Mouse (Mus musculus): ENCODE measurements at regions not wholly inside any gene's neighbourhood (a gene's known extent, or its start where the extent isn't known, plus 50 kb on each side); places are given as distances from the start of the nearest gene placed in this dataset.

GRCm38 (mm10) chr5:73937799-73938198 is 130.4 kb downstream of the Usp46 start:
- no peak overlapping the region for H3K27ac ChIP-seq (ENCODE audit: low read length)
- H3K4me1 ChIP-seq (ENCODE audit: insufficient read depth, low read length): no peaks in the 10 kb centered on the region
- H3K36me3 ChIP-seq (ENCODE audit: insufficient read depth, low read length): no peaks in the 10 kb centered on the region
- H3K9me3 ChIP-seq (ENCODE audit: low read length): no peaks in the 10 kb centered on the region
- WGBS: 63% methylated on average over 2 of the region's 2 CpGs
- no peaks in the 10 kb centered on the region for H3K27me3 ChIP-seq (ENCODE audit: insufficient read depth, low read length)
- H3K4me3 ChIP-seq (ENCODE audit: low read length): no peak overlapping the region
- H3K4me2 ChIP-seq (replicated peaks; ENCODE audit: low read depth, low read length): no peak overlapping the region
- no peak for ATAC-seq (ENCODE audit: low FRiP score, low TSS enrichment)
- no peak overlapping the region for H3K9ac ChIP-seq (replicated peaks; ENCODE audit: low read length)

- Histone ChIP-seq H3K4me3 (ENCODE audit: low read length) (no peak overlapping the region), H3K27ac (ENCODE audit: low read length) (no peak overlapping the region), H3K27me3 (ENCODE audit: insufficient read depth, low read length) (no peaks in the 10 kb centered on the region), H3K36me3 (ENCODE audit: insufficient read depth, low read length) (no peaks in the 10 kb centered on the region), H3K4me1 (ENCODE audit: insufficient read depth, low read length) (no peaks in the 10 kb centered on the region), H3K9me3 (ENCODE audit: low read length) (no peaks in the 10 kb centered on the region), H3K4me2 (replicated peaks; ENCODE audit: low read depth, low read length) (no peak overlapping the region), H3K9ac (replicated peaks; ENCODE audit: low read length) (no peak overlapping the region)
- 27% methylated on average over 4 of the region's 4 CpGs for WGBS
- ATAC-seq (ENCODE audit: low FRiP score, low TSS enrichment): no peak
Observed at GRCm38 (mm10) chr5:73938450-73938849, 129.8 kb downstream of the Usp46 start.

- WGBS: 77% methylated on average over 3 of the region's 3 CpGs
- H3K4me1 ChIP-seq (ENCODE audit: insufficient read depth, low read length): no peaks in the 10 kb centered on the region
- no peak for ATAC-seq (ENCODE audit: low FRiP score, low TSS enrichment)
- H3K27ac ChIP-seq (ENCODE audit: low read length): no peak overlapping the region
- no peaks in the 10 kb centered on the region for H3K36me3 ChIP-seq (ENCODE audit: insufficient read depth, low read length)
- no peak overlapping the region for H3K4me3 ChIP-seq (ENCODE audit: low read length)
- no peak overlapping the region for H3K9ac ChIP-seq (replicated peaks; ENCODE audit: low read length)
- no peak overlapping the region for H3K4me2 ChIP-seq (replicated peaks; ENCODE audit: low read depth, low read length)
- H3K27me3 ChIP-seq (ENCODE audit: insufficient read depth, low read length): no peaks in the 10 kb centered on the region
- no peaks in the 10 kb centered on the region for H3K9me3 ChIP-seq (ENCODE audit: low read length)
Observed at GRCm38 (mm10) chr5:73942950-73943349, 125.3 kb downstream of the Usp46 start.

- no peak for ATAC-seq (ENCODE audit: low FRiP score, low TSS enrichment)
- Histone ChIP-seq H3K9ac (replicated peaks; ENCODE audit: low read length) (no peak overlapping the region), H3K4me1 (ENCODE audit: insufficient read depth, low read length) (peaks cover under 1% of the 10 kb centered on the region; the same call in 1 of the 2 replicates), H3K4me3 (ENCODE audit: low read length) (no peak overlapping the region), H3K36me3 (ENCODE audit: insufficient read depth, low read length) (no peaks in the 10 kb centered on the region), H3K9me3 (ENCODE audit: low read length) (no peaks in the 10 kb centered on the region), H3K27me3 (ENCODE audit: insufficient read depth, low read length) (no peaks in the 10 kb centered on the region), H3K27ac (ENCODE audit: low read length) (no peak overlapping the region), H3K4me2 (replicated peaks; ENCODE audit: low read depth, low read length) (no peak overlapping the region)
- WGBS: 93% methylated on average over 3 of the region's 3 CpGs
Observed at GRCm38 (mm10) chr5:73945671-73946070, 122.6 kb downstream of the Usp46 start.

GRCm38 (mm10) chr5:73946164-73946563 is 122.1 kb downstream of the Usp46 start:
- no peak overlapping the region for H3K9ac ChIP-seq (replicated peaks; ENCODE audit: low read length)
- no peak overlapping the region for H3K27ac ChIP-seq (ENCODE audit: low read length)
- H3K4me1 ChIP-seq (ENCODE audit: insufficient read depth, low read length): peaks cover 5% of the 10 kb centered on the region
- no peaks in the 10 kb centered on the region for H3K36me3 ChIP-seq (ENCODE audit: insufficient read depth, low read length)
- 89% methylated on average over 6 of the region's 6 CpGs for WGBS
- no peaks in the 10 kb centered on the region for H3K9me3 ChIP-seq (ENCODE audit: low read length)
- H3K4me2 ChIP-seq (replicated peaks; ENCODE audit: low read depth, low read length): no peak overlapping the region
- H3K27me3 ChIP-seq (ENCODE audit: insufficient read depth, low read length): no peaks in the 10 kb centered on the region
- no peak overlapping the region for H3K4me3 ChIP-seq (ENCODE audit: low read length)
- ATAC-seq (ENCODE audit: low FRiP score, low TSS enrichment): no peak

GRCm38 (mm10) chr5:73948031-73948899 is 120.0 kb downstream of the Usp46 start:
- WGBS: 91% methylated on average over 9 of the region's 9 CpGs

More at GRCm38 (mm10) chr5:73948031-73948899, 120.0 kb downstream of the Usp46 start:
- Histone ChIP-seq H3K27ac (ENCODE audit: low read length) (no peak overlapping the region), H3K36me3 (ENCODE audit: insufficient read depth, low read length) (no peaks in the 10 kb centered on the region), H3K27me3 (ENCODE audit: insufficient read depth, low read length) (no peaks in the 10 kb centered on the region), H3K4me3 (ENCODE audit: low read length) (no peak overlapping the region), H3K4me2 (replicated peaks; ENCODE audit: low read depth, low read length) (no peak overlapping the region), H3K9ac (replicated peaks; ENCODE audit: low read length) (no peak overlapping the region), H3K4me1 (ENCODE audit: insufficient read depth, low read length) (peaks cover 11% of the 10 kb centered on the region), H3K9me3 (ENCODE audit: low read length) (no peaks in the 10 kb centered on the region)
- no peak for ATAC-seq (ENCODE audit: low FRiP score, low TSS enrichment)
